Mouse (Mus musculus): Measurements from ENCODE around the gene Fcho1. TPM values are rescaled to one million over a fixed set of nuclear protein-coding genes. Genes with fewer than 3 reads are reported as not detected.
"Not testable (repeated sequence)": the region's sequence is repeated elsewhere in the genome, so short reads cannot be mapped to it uniquely, and the experiment has no call there.

Fcho1 gene
- polyA plus RNA-seq, 1 experiment from 2014 or later = 5.0 TPM

GRCm38 (mm10) chr8:71715531-71715930, 10.0 kb downstream of the Fcho1 start:
- Histone ChIP-seq H3K27ac (replicated peaks; ENCODE audit: low read depth, low read length) (no peak overlapping the region), H3K27me3 (ENCODE audit: control insufficient read depth, insufficient read depth, low read length) (no peaks in the 10 kb centered on the region), H3K4me1 (ENCODE audit: control insufficient read depth, insufficient read depth, low read length) (peaks cover 5% of the 10 kb centered on the region), H3K36me3 (replicated peaks; ENCODE audit: control insufficient read depth, insufficient read depth, low read depth, low read length) (no peaks in the 10 kb centered on the region), H3K9me3 (replicated peaks; ENCODE audit: control insufficient read depth, low read length) (no peaks in the 10 kb centered on the region), H3K4me3 (ENCODE audit: low read depth, low read length) (no peak overlapping the region), H3K9ac (replicated peaks; ENCODE audit: low read length) (no peak overlapping the region), H3K4me2 (ENCODE audit: low read depth, low read length) (no peak overlapping the region)
- DNase-seq (ENCODE audit: low spot score) (no peak), ATAC-seq (replicated peaks; ENCODE audit: insufficient number of reproducible peaks, low FRiP score, low TSS enrichment, low read depth) (no peak)
- 39% methylated on average over 8 of the region's 8 CpGs for WGBS

GRCm38 (mm10) chr8:71711574-71711973, 13.9 kb downstream of the Fcho1 start:
- Histone ChIP-seq H3K9ac (replicated peaks; ENCODE audit: low read length) (no peak overlapping the region), H3K27ac (replicated peaks; ENCODE audit: low read depth, low read length) (no peak overlapping the region), H3K4me2 (ENCODE audit: low read depth, low read length) (no peak overlapping the region), H3K4me3 (ENCODE audit: low read depth, low read length) (no peak overlapping the region), H3K9me3 (replicated peaks; ENCODE audit: control insufficient read depth, low read length) (no peaks in the 10 kb centered on the region), H3K36me3 (replicated peaks; ENCODE audit: control insufficient read depth, insufficient read depth, low read depth, low read length) (no peaks in the 10 kb centered on the region), H3K4me1 (ENCODE audit: control insufficient read depth, insufficient read depth, low read length) (no peaks in the 10 kb centered on the region), H3K27me3 (ENCODE audit: control insufficient read depth, insufficient read depth, low read length) (peaks cover 15% of the 10 kb centered on the region)
- DNase-seq (ENCODE audit: low spot score) = no peak
- WGBS = 85% methylated on average over 2 of the region's 2 CpGs
- ATAC-seq (replicated peaks; ENCODE audit: insufficient number of reproducible peaks, low FRiP score, low TSS enrichment, low read depth) = no peak

GRCm38 (mm10) chr8:71709800-71710446, 15.6 kb downstream of the Fcho1 start:
- no peaks in the 10 kb centered on the region for H3K4me1 ChIP-seq (ENCODE audit: control insufficient read depth, insufficient read depth, low read length)
- ATAC-seq (replicated peaks; ENCODE audit: insufficient number of reproducible peaks, low FRiP score, low TSS enrichment, low read depth) (peak; percentile 58), DNase-seq (ENCODE audit: low spot score) (peak; percentile 86)
- no peaks in the 10 kb centered on the region for H3K9me3 ChIP-seq (replicated peaks; ENCODE audit: control insufficient read depth, low read length)
- H3K9ac ChIP-seq (replicated peaks; ENCODE audit: low read length) = no peak overlapping the region
- no peak overlapping the region for H3K4me3 ChIP-seq (ENCODE audit: low read depth, low read length)
- H3K27me3 ChIP-seq (ENCODE audit: control insufficient read depth, insufficient read depth, low read length) = peaks cover 15% of the 10 kb centered on the region
- no peaks in the 10 kb centered on the region for H3K36me3 ChIP-seq (replicated peaks; ENCODE audit: control insufficient read depth, insufficient read depth, low read depth, low read length)
- no peak overlapping the region for H3K27ac ChIP-seq (replicated peaks; ENCODE audit: low read depth, low read length)
- peak overlapping the region; percentile 23; the same call in 1 of the 2 replicates for H3K4me2 ChIP-seq (ENCODE audit: low read depth, low read length)
- 20% methylated on average over 25 of the region's 25 CpGs for WGBS

GRCm38 (mm10) chr8:71709134-71709799, 16.2 kb downstream of the Fcho1 start:
- WGBS = 34% methylated on average over 25 of the region's 25 CpGs
- Histone ChIP-seq H3K4me3 (ENCODE audit: low read depth, low read length) (no peak overlapping the region), H3K9me3 (replicated peaks; ENCODE audit: control insufficient read depth, low read length) (no peaks in the 10 kb centered on the region), H3K36me3 (replicated peaks; ENCODE audit: control insufficient read depth, insufficient read depth, low read depth, low read length) (no peaks in the 10 kb centered on the region), H3K4me2 (ENCODE audit: low read depth, low read length) (peak overlapping the region; percentile 23; the same call in 1 of the 2 replicates), H3K27me3 (ENCODE audit: control insufficient read depth, insufficient read depth, low read length) (peaks cover 15% of the 10 kb centered on the region), H3K27ac (replicated peaks; ENCODE audit: low read depth, low read length) (no peak overlapping the region), H3K4me1 (ENCODE audit: control insufficient read depth, insufficient read depth, low read length) (no peaks in the 10 kb centered on the region), H3K9ac (replicated peaks; ENCODE audit: low read length) (no peak overlapping the region)
- ATAC-seq (replicated peaks; ENCODE audit: insufficient number of reproducible peaks, low FRiP score, low TSS enrichment, low read depth) (peak; percentile 17; the same call in 1 of the 2 replicates), DNase-seq (ENCODE audit: low spot score) (no peak)

- WGBS = 36% methylated on average over 8 of the region's 8 CpGs
- peak; percentile 73 for DNase-seq (ENCODE audit: low spot score)
- no peak overlapping the region for H3K4me2 ChIP-seq (ENCODE audit: low read depth, low read length)
- H3K27me3 ChIP-seq (ENCODE audit: control insufficient read depth, insufficient read depth, low read length) = peaks cover 17% of the 10 kb centered on the region
- H3K36me3 ChIP-seq (replicated peaks; ENCODE audit: control insufficient read depth, insufficient read depth, low read depth, low read length) = no peaks in the 10 kb centered on the region
- no peak for ATAC-seq (replicated peaks; ENCODE audit: insufficient number of reproducible peaks, low FRiP score, low TSS enrichment, low read depth)
- no peaks in the 10 kb centered on the region for H3K4me1 ChIP-seq (ENCODE audit: control insufficient read depth, insufficient read depth, low read length)
- no peak overlapping the region for H3K9ac ChIP-seq (replicated peaks; ENCODE audit: low read length)
- H3K9me3 ChIP-seq (replicated peaks; ENCODE audit: control insufficient read depth, low read length) = no peaks in the 10 kb centered on the region
- H3K4me3 ChIP-seq (ENCODE audit: low read depth, low read length) = no peak overlapping the region
- H3K27ac ChIP-seq (replicated peaks; ENCODE audit: low read depth, low read length) = no peak overlapping the region
Measured at GRCm38 (mm10) chr8:71707874-71708273, 17.6 kb downstream of the Fcho1 start.

- H3K36me3 ChIP-seq (replicated peaks; ENCODE audit: control insufficient read depth, insufficient read depth, low read depth, low read length); ATAC-seq (replicated peaks; ENCODE audit: insufficient number of reproducible peaks, low FRiP score, low TSS enrichment, low read depth); H3K4me2 ChIP-seq (ENCODE audit: low read depth, low read length); H3K4me1 ChIP-seq (ENCODE audit: control insufficient read depth, insufficient read depth, low read length); H3K4me3 ChIP-seq (ENCODE audit: low read depth, low read length); H3K27ac ChIP-seq (replicated peaks; ENCODE audit: low read depth, low read length); DNase-seq (ENCODE audit: low spot score); H3K9ac ChIP-seq (replicated peaks; ENCODE audit: low read length); H3K9me3 ChIP-seq (replicated peaks; ENCODE audit: control insufficient read depth, low read length): not testable (repeated sequence)
- H3K27me3 ChIP-seq (ENCODE audit: control insufficient read depth, insufficient read depth, low read length) = peaks cover 31% of the 10 kb centered on the region
Measured at GRCm38 (mm10) chr8:71703400-71703799, 22.1 kb downstream of the Fcho1 start.

- H3K27me3 ChIP-seq (ENCODE audit: control insufficient read depth, insufficient read depth, low read length) = peaks cover 30% of the 10 kb centered on the region
- DNase-seq (ENCODE audit: low spot score) = no peak
- no peak for ATAC-seq (replicated peaks; ENCODE audit: insufficient number of reproducible peaks, low FRiP score, low TSS enrichment, low read depth)
Measured at GRCm38 (mm10) chr8:71702923-71703322, 22.6 kb downstream of the Fcho1 start.

GRCm38 (mm10) chr8:71702087-71702432, 23.5 kb downstream of the Fcho1 start:
- no peak for DNase-seq (ENCODE audit: low spot score)

More at GRCm38 (mm10) chr8:71702923-71703322, 22.6 kb downstream of the Fcho1 start:
- Histone ChIP-seq H3K4me3 (ENCODE audit: low read depth, low read length) (no peak overlapping the region), H3K4me1 (ENCODE audit: control insufficient read depth, insufficient read depth, low read length) (no peaks in the 10 kb centered on the region), H3K9ac (replicated peaks; ENCODE audit: low read length) (no peak overlapping the region), H3K9me3 (replicated peaks; ENCODE audit: control insufficient read depth, low read length) (no peaks in the 10 kb centered on the region), H3K4me2 (ENCODE audit: low read depth, low read length) (no peak overlapping the region), H3K27ac (replicated peaks; ENCODE audit: low read depth, low read length) (no peak overlapping the region), H3K36me3 (replicated peaks; ENCODE audit: control insufficient read depth, insufficient read depth, low read depth, low read length) (no peaks in the 10 kb centered on the region)
- WGBS = 77% methylated on average over 3 of the region's 3 CpGs

More at GRCm38 (mm10) chr8:71702087-71702432, 23.5 kb downstream of the Fcho1 start:
- Histone ChIP-seq H3K4me2 (ENCODE audit: low read depth, low read length) (no peak overlapping the region), H3K4me1 (ENCODE audit: control insufficient read depth, insufficient read depth, low read length) (no peaks in the 10 kb centered on the region), H3K36me3 (replicated peaks; ENCODE audit: control insufficient read depth, insufficient read depth, low read depth, low read length) (no peaks in the 10 kb centered on the region), H3K27ac (replicated peaks; ENCODE audit: low read depth, low read length) (no peak overlapping the region), H3K9me3 (replicated peaks; ENCODE audit: control insufficient read depth, low read length) (no peaks in the 10 kb centered on the region), H3K4me3 (ENCODE audit: low read depth, low read length) (no peak overlapping the region), H3K9ac (replicated peaks; ENCODE audit: low read length) (no peak overlapping the region), H3K27me3 (ENCODE audit: control insufficient read depth, insufficient read depth, low read length) (peaks cover 30% of the 10 kb centered on the region)
- ATAC-seq (replicated peaks; ENCODE audit: insufficient number of reproducible peaks, low FRiP score, low TSS enrichment, low read depth) = no peak
- 29% methylated on average over 4 of the region's 4 CpGs for WGBS
